In the genomic region with DNA sequence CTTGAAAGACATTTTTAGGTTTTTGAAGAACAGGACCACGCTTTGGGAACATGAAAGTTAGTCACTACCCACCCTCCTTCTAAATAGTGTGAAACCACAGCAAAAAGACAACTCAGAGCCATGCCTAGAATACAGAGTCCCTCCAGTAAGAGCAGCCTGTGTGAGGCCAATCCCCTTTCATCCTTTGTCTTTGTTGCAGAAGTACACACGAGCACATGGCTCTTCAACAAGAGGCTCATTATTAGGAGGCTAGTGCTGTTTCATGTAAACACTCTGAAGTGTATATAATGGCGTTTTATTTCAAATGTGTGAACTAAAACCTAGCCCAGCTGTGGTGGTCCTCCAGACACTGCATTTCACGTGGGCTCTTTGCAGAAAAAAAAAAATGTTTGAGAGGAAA, we compare ENCODE assay signal across 20 mouse cellular contexts. TPM values are rescaled to one million over a fixed set of nuclear protein-coding genes. Genes with fewer than 3 reads are reported as not detected.
DNase-seq lines count a peak whose midpoint lies in the region; ATAC-seq lines count a peak whose summit lies in the region.
"Had no signal": no experiment of that assay in that cellular context is flagged by ENCODE, and none has a peak within 500 bp of the region (broad histone marks: within the 10 kb centered on the region; RNA-seq: fewer than 3 reads in every experiment).

No protein-coding gene starts in this region.

- ATAC-seq in forebrain, embryonic 11.5 days (replicated peaks; ENCODE audit: low FRiP score), result 0 out of 2 replicates have a peak, but pooled peaks have one; percentile 23
- ATAC-seq in hindbrain, embryonic 14.5 days (ENCODE audit: low FRiP score), result no peak
- no peak for ATAC-seq in hindbrain, embryonic 12.5 days (ENCODE audit: low FRiP score)
- ATAC-seq in neural tube, embryonic 13.5 days (ENCODE audit: low read depth), result no peak
- ATAC-seq: intestine, embryonic 15.5 days had no signal

- H3K9ac ChIP-seq in forebrain, embryonic 11.5 days (ENCODE audit: low read length), result no peak overlapping the region
- no peak overlapping the region for H3K9ac ChIP-seq in hindbrain, embryonic 14.5 days
- H3K9ac ChIP-seq in hindbrain, embryonic 12.5 days, result no peak overlapping the region
- H3K9ac ChIP-seq in neural tube, embryonic 13.5 days, result no peak overlapping the region
- H3K9ac ChIP-seq: intestine, embryonic 15.5 days; liver, embryonic 14.5 days; lung, embryonic 15.5 days had no signal

- H3K27me3 ChIP-seq in forebrain, embryonic 11.5 days (ENCODE audit: control insufficient read depth, insufficient read depth, low read length), result no peaks in the 10 kb centered on the region
- no peaks in the 10 kb centered on the region for H3K27me3 ChIP-seq in forebrain, embryonic 10.5 days (ENCODE audit: poor library complexity, severe bottlenecking)
- H3K27me3 ChIP-seq in hindbrain, embryonic 14.5 days (ENCODE audit: control insufficient read depth, insufficient read depth, low read length), result no peaks in the 10 kb centered on the region
- no peaks in the 10 kb centered on the region for H3K27me3 ChIP-seq in hindbrain, embryonic 12.5 days
- no peaks in the 10 kb centered on the region for H3K27me3 ChIP-seq in neural tube, embryonic 13.5 days
- H3K27me3 ChIP-seq: intestine, embryonic 15.5 days; lung, embryonic 15.5 days had no signal

- H3K4me3 ChIP-seq in forebrain, embryonic 11.5 days (ENCODE audit: low read depth, low read length), result no peak overlapping the region
- no peak overlapping the region for H3K4me3 ChIP-seq in forebrain, embryonic 10.5 days
- no peak overlapping the region for H3K4me3 ChIP-seq in hindbrain, embryonic 14.5 days (replicated peaks; ENCODE audit: low read length)
- no peak overlapping the region for H3K4me3 ChIP-seq in hindbrain, embryonic 12.5 days
- no peak overlapping the region for H3K4me3 ChIP-seq in neural tube, embryonic 13.5 days
- H3K4me3 ChIP-seq: intestine, embryonic 15.5 days; lung, embryonic 15.5 days; myocyte had no signal

- H3K36me3 ChIP-seq in forebrain, embryonic 11.5 days (ENCODE audit: control insufficient read depth, insufficient read depth, low read length), result no peaks in the 10 kb centered on the region
- peaks cover 18% of the 10 kb centered on the region for H3K36me3 ChIP-seq in forebrain, embryonic 10.5 days (replicated peaks)
- H3K36me3 ChIP-seq in hindbrain, embryonic 14.5 days (replicated peaks; ENCODE audit: control insufficient read depth, insufficient read depth), result no peaks in the 10 kb centered on the region
- H3K36me3 ChIP-seq in hindbrain, embryonic 12.5 days, result no peaks in the 10 kb centered on the region
- H3K36me3 ChIP-seq in neural tube, embryonic 13.5 days, result no peaks in the 10 kb centered on the region
- H3K36me3 ChIP-seq: G1E; intestine, embryonic 15.5 days; lung, embryonic 15.5 days had no signal

- H3K9me3 ChIP-seq in forebrain, embryonic 11.5 days (ENCODE audit: control insufficient read depth, low read length), result no peaks in the 10 kb centered on the region
- no peaks in the 10 kb centered on the region for H3K9me3 ChIP-seq in forebrain, embryonic 10.5 days
- no peaks in the 10 kb centered on the region for H3K9me3 ChIP-seq in hindbrain, embryonic 14.5 days (ENCODE audit: control insufficient read depth, low read length)
- no peaks in the 10 kb centered on the region for H3K9me3 ChIP-seq in hindbrain, embryonic 12.5 days (replicated peaks)
- no peaks in the 10 kb centered on the region for H3K9me3 ChIP-seq in neural tube, embryonic 13.5 days
- H3K9me3 ChIP-seq: intestine, embryonic 15.5 days; lung, embryonic 15.5 days had no signal

- no peak overlapping the region for H3K4me2 ChIP-seq in forebrain, embryonic 11.5 days (ENCODE audit: low read depth, low read length, severe bottlenecking)
- H3K4me2 ChIP-seq in hindbrain, embryonic 14.5 days (replicated peaks), result 0 out of 2 replicates have a peak overlapping the region, but pooled peaks have one; percentile 86
- no peak overlapping the region for H3K4me2 ChIP-seq in hindbrain, embryonic 12.5 days (replicated peaks)
- H3K4me2 ChIP-seq in neural tube, embryonic 13.5 days, result peak overlapping the region; percentile 71; the same call in 1 of the 2 replicates
- H3K4me2 ChIP-seq: intestine, embryonic 15.5 days; lung, embryonic 15.5 days; midbrain, embryonic 11.5 days had no signal

- no peak overlapping the region for H3K27ac ChIP-seq in forebrain, embryonic 11.5 days (ENCODE audit: low read depth, low read length)
- no peak overlapping the region for H3K27ac ChIP-seq in forebrain, embryonic 10.5 days
- no peak overlapping the region for H3K27ac ChIP-seq in hindbrain, embryonic 14.5 days
- no peak overlapping the region for H3K27ac ChIP-seq in hindbrain, embryonic 12.5 days
- H3K27ac ChIP-seq in neural tube, embryonic 13.5 days (replicated peaks), result no peak overlapping the region
- H3K27ac ChIP-seq: intestine, embryonic 15.5 days; liver, embryonic 14.5 days; lung, embryonic 15.5 days had no signal

- no peak for DNase-seq in forebrain, embryonic 11.5 days (ENCODE audit: low spot score)
- DNase-seq in forebrain, embryonic 10.5 days (ENCODE audit: extremely low spot score, low spot score), result no peak
- no peak for DNase-seq in hindbrain, embryonic 14.5 days (ENCODE audit: low spot score)
- no peak for DNase-seq in neural tube, embryonic 10.5 days (ENCODE audit: extremely low spot score, low spot score)
- peak; percentile 44 for DNase-seq in telencephalon, adult 2 months (ENCODE audit: low read depth, low spot score)
- no peak for DNase-seq in urinary bladder, postnatal 14 days (ENCODE audit: low spot score)
- DNase-seq: adrenal gland, postnatal 36 days; cerebellum, adult 8-10 months; kidney, adult 9 months; kidney, postnatal 25 days; lung, postnatal 4 days; thymus, postnatal 36 days had no signal

- peaks cover 12% of the 10 kb centered on the region for H3K4me1 ChIP-seq in forebrain, embryonic 11.5 days (replicated peaks; ENCODE audit: control insufficient read depth, insufficient read depth, low read length)
- peaks cover 42% of the 10 kb centered on the region for H3K4me1 ChIP-seq in forebrain, embryonic 10.5 days
- peaks cover 19% of the 10 kb centered on the region; the same call in 1 of the 2 replicates for H3K4me1 ChIP-seq in hindbrain, embryonic 14.5 days (replicated peaks; ENCODE audit: control insufficient read depth, insufficient read depth, low read length)
- peaks cover 21% of the 10 kb centered on the region for H3K4me1 ChIP-seq in hindbrain, embryonic 12.5 days
- peaks cover 33% of the 10 kb centered on the region for H3K4me1 ChIP-seq in neural tube, embryonic 13.5 days (replicated peaks)

- 33% methylated on average over 4 of the region's 4 CpGs for WGBS in forebrain, embryonic 11.5 days
- WGBS in forebrain, embryonic 10.5 days, result 61% methylated on average over 4 of the region's 4 CpGs
- WGBS in hindbrain, embryonic 14.5 days, result 48% methylated on average over 4 of the region's 4 CpGs
- 47% methylated on average over 4 of the region's 4 CpGs for WGBS in hindbrain, embryonic 12.5 days
- WGBS in neural tube, embryonic 13.5 days, result 30% methylated on average over 4 of the region's 4 CpGs

RNA-seq across cellular contexts. Expression of gene D16Ertd472e, which starts 3.5 kb away (rescaled TPM):
- polyA plus RNA-seq in forebrain, embryonic 11.5 days (2014; fragmentation: Nextera tagmentation; extraction: Ambion mirVana), result 15.7 and 21.4 TPM in 2 replicates
- polyA plus RNA-seq in forebrain, embryonic 10.5 days (2016; fragmentation: Nextera tagmentation; extraction: Ambion mirVana), result 19.7 and 21.1 TPM in 2 replicates
- 7.1 and 8.1 TPM in 2 replicates for polyA plus RNA-seq in hindbrain, embryonic 14.5 days (2014; fragmentation: Nextera tagmentation; extraction: Ambion mirVana)
- polyA plus RNA-seq in hindbrain, embryonic 12.5 days (2016; fragmentation: Nextera tagmentation; extraction: Ambion mirVana), result 15.0 and 16.4 TPM in 2 replicates
- polyA plus RNA-seq in neural tube, embryonic 13.5 days (2015; fragmentation: Nextera tagmentation; extraction: Ambion mirVana), result 6.8 and 9.5 TPM in 2 replicates
- polyA plus RNA-seq: G1E had no signal

Comparison
In these comparisons a context has a peak if more than half of its experiments do, and no peak if none do; other contexts are left out.
1. H3K4me2 ChIP-seq: peak in hindbrain, embryonic 14.5 days (single experiment) and neural tube, embryonic 13.5 days (single experiment); none in forebrain, embryonic 11.5 days (single experiment) and hindbrain, embryonic 12.5 days (single experiment).